Comparison of ENCODE assay signal across 8 mouse cellular contexts in the genomic region with DNA sequence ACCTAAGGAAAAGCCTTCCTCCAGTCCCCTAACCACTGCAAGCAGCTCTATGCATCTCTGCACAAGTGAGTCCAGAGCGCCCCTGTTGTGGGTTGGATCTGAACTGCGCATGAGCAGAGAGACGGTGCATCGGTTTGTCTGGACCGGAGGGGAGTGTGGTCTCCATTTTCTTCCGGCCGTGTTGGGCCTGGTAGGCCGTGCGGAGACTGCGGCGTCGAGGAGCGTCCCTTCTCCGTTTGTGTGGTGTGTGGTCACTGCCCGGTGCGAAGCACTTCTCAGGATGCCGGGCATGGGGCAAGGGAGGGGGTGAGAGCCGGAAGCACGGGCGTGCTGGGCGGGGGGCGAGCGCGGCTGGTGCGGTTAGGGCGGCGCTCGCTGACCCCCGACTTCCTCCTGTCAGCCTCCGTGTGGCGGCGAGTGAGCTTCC. TPM values are rescaled to one million over a fixed set of nuclear protein-coding genes. Genes with fewer than 3 reads are reported as not detected.
DNase-seq lines count a peak whose midpoint lies in the region; ATAC-seq lines count a peak whose summit lies in the region.
"Not testable (repeated sequence)": the region's sequence is repeated elsewhere in the genome, so short reads cannot be mapped to it uniquely, and the experiment has no call there.

Gene Rbm12b1 (plus strand): TSS at position 124 of the 427 bp plus-strand sequence.

- H3K36me3 ChIP-seq in embryonic facial prominence, embryonic 10.5 days (replicated peaks); intestine, embryonic 16.5 days (ENCODE audit: control insufficient read depth, insufficient read depth, low read length): not testable (repeated sequence)

- ATAC-seq in intestine, embryonic 16.5 days = peak; percentile 100

- 4% methylated on average over 25 of the region's 32 CpGs for WGBS in embryonic facial prominence, embryonic 10.5 days
- WGBS in intestine, embryonic 16.5 days = 2% methylated on average over 17 of the region's 32 CpGs

- H3K4me3 ChIP-seq in embryonic facial prominence, embryonic 10.5 days = peak within 1 kb of the TSS; percentile 53
- peak within 1 kb of the TSS; percentile 42 for H3K4me3 ChIP-seq in intestine, embryonic 16.5 days (ENCODE audit: low read length)

- H3K9ac ChIP-seq in intestine, embryonic 16.5 days (ENCODE audit: low read depth, low read length) = peak within 1 kb of the TSS; percentile 57

- H3K27me3 ChIP-seq in embryonic facial prominence, embryonic 10.5 days (replicated peaks; ENCODE audit: low read depth, poor library complexity, severe bottlenecking); intestine, embryonic 16.5 days (replicated peaks; ENCODE audit: control insufficient read depth, insufficient read depth, low read length): not testable (repeated sequence)

- H3K4me2 ChIP-seq in intestine, embryonic 16.5 days (ENCODE audit: low read depth, low read length) = peak within 1 kb of the TSS; percentile 52

- H3K27ac ChIP-seq in embryonic facial prominence, embryonic 10.5 days (replicated peaks) = peak within 1 kb of the TSS; percentile 72
- H3K27ac ChIP-seq in intestine, embryonic 16.5 days (ENCODE audit: low read length) = not testable (repeated sequence)

- H3K4me1 ChIP-seq in embryonic facial prominence, embryonic 10.5 days; intestine, embryonic 16.5 days (ENCODE audit: control insufficient read depth, insufficient read depth, low read length): not testable (repeated sequence)

- intact Hi-C loops in left cerebral cortex, postnatal 25 days (cut with DNase I) = not testable (repeated sequence)

- DNase-seq in adrenal gland, postnatal 10 days = peak; percentile 76
- peak; percentile 80 for DNase-seq in embryonic facial prominence, embryonic 10.5 days (ENCODE audit: low spot score)
- peak; percentile 10 for DNase-seq in gonadal fat pad, adult 2 months (ENCODE audit: low read depth)
- peak; percentile 84 to 91 for DNase-seq in left cerebral cortex, postnatal 25 days (ENCODE audit: low spot score in 2 of 2)
- DNase-seq in mesoderm, embryonic 11.5 days (ENCODE audit: low read depth, low spot score) = peak; percentile 83
- peak; percentile 87 for DNase-seq in right cerebral cortex, postnatal 25 days
- DNase-seq in urinary bladder, postnatal 4 days (ENCODE audit: low spot score in 2 of 2) = peak; percentile 70 to 73

- not testable (repeated sequence) for H3K9me3 ChIP-seq in embryonic facial prominence, embryonic 10.5 days; intestine, embryonic 16.5 days (ENCODE audit: control insufficient read depth, low read length)

RNA-seq across cellular contexts. Expression of gene Rbm12b1, which starts in this region (rescaled TPM):
- 10 to 100 TPM in 1 of 2 experiments, 1 to 10 TPM in 1; 9.9 to 11.9 TPM for total RNA-seq in adrenal gland, postnatal 10 days (2021)
- 5.1 and 5.7 TPM in 2 replicates for polyA plus RNA-seq in embryonic facial prominence, embryonic 10.5 days (2016; fragmentation: Nextera tagmentation; extraction: Ambion mirVana)
- 4.4 and 5.5 TPM in 2 replicates for polyA plus RNA-seq in gonadal fat pad, adult 2 months (2012; rRNA removed)
- polyA plus RNA-seq in intestine, embryonic 16.5 days (2015; fragmentation: Nextera tagmentation; extraction: Ambion mirVana) = 4.0 and 4.7 TPM in 2 replicates
- total RNA-seq in left cerebral cortex, postnatal 25 days (2021) = 10 to 100 TPM; 17.2 to 20.9 TPM

Comparison
In these comparisons a context has a peak if more than half of its experiments do, and no peak if none do; other contexts are left out.
1. DNase-seq: peak in every context shown above with its lines; median percentile 88 in left cerebral cortex, postnatal 25 days; 87 in right cerebral cortex, postnatal 25 days; 83 in mesoderm, embryonic 11.5 days; 80 in embryonic facial prominence, embryonic 10.5 days; 76 in adrenal gland, postnatal 10 days; 72 in urinary bladder, postnatal 4 days; 10 in gonadal fat pad, adult 2 months.